Mouse (Mus musculus) bone marrow macrophage, adult 2 months (primary cell): Measurements from ENCODE around the gene Asb15. TPM values are rescaled to one million over a fixed set of nuclear protein-coding genes. Genes with fewer than 3 reads are reported as not detected.

Experiments
- H3K27ac ChIP-seq: 2 replicates; pipeline ENCODE4 v1.5.1; 2012; ENCODE audit warnings: low read depth, low read length; ENCODE audit not compliant: insufficient read depth
- H3K4me1 ChIP-seq: 2 replicates; pipeline ENCODE4 v1.6.1; 2012; ENCODE audit warnings: low read length; ENCODE audit not compliant: control insufficient read depth, insufficient read depth
- H3K4me3 ChIP-seq: 2 replicates; pipeline ENCODE4 v1.5.1; 2012; ENCODE audit warnings: mild to moderate bottlenecking, low read length, moderate library complexity; ENCODE audit not compliant: insufficient read depth
- CTCF ChIP-seq: IDR thresholded peaks from 2 replicates; pipeline ENCODE4 v1.5.1; 2012; ENCODE audit warnings: low read depth, mild to moderate bottlenecking, low read length, moderate library complexity
- POLR2A ChIP-seq: IDR thresholded peaks from 2 replicates; pipeline ENCODE4 v1.6.1; 2012; ENCODE audit warnings: mild to moderate bottlenecking, low read depth, low read length, borderline replicate concordance
- polyA plus RNA-seq: library from polyadenylated mRNA; stranded (reverse); fragments of >200 nt; gene quantifications from 2 replicates; pipeline ENCODE4 v1.2.4, GENCODE M21; 2012; ENCODE audit not compliant: missing spikeins, insufficient read depth, insufficient read length

Gene Asb15
- not detected in 2 replicates for polyA plus RNA-seq

- TF ChIP-seq POLR2A: no peak
- TF ChIP-seq CTCF: no peak
These were observed at the start of gene Asb15 for GRCm38 (mm10) chr6:24528064-24528243. Gene Asb15 (plus strand): TSS chr6:24528144.

GRCm38 (mm10) chr6:24486530-24486929 lies 41.4 kb upstream of the Asb15 start:
- TF ChIP-seq CTCF (no peak), POLR2A (no peak)
- H3K4me3 ChIP-seq: no peak overlapping the region
- H3K27ac ChIP-seq: no peak overlapping the region
- no peaks in the 10 kb centered on the region for H3K4me1 ChIP-seq

More at GRCm38 (mm10) chr6:24528064-24528243, at the start of gene Asb15:
- Histone ChIP-seq H3K4me1 (peaks cover 14% of the 10 kb centered on the region), H3K4me3 (peak within 1 kb of the TSS; percentile 67), H3K27ac (0 out of 2 replicates have a peak within 1 kb of the TSS, but pooled peaks have one; percentile 12)

GRCm38 (mm10) chr6:24490341-24490740 lies 37.6 kb upstream of the Asb15 start:
- TF ChIP-seq CTCF (no peak), POLR2A (no peak)
- H3K4me1 ChIP-seq: no peaks in the 10 kb centered on the region
- H3K4me3 ChIP-seq: no peak overlapping the region
- no peak overlapping the region for H3K27ac ChIP-seq

GRCm38 (mm10) chr6:24504141-24504540 lies 23.8 kb upstream of the Asb15 start:
- Histone ChIP-seq H3K4me1 (no peaks in the 10 kb centered on the region), H3K27ac (no peak overlapping the region), H3K4me3 (no peak overlapping the region)
- TF ChIP-seq CTCF (no peak), POLR2A (no peak)

- TF ChIP-seq POLR2A (no peak), CTCF (no peak)
- Histone ChIP-seq H3K4me1 (no peaks in the 10 kb centered on the region), H3K27ac (no peak within 1 kb of the TSS), H3K4me3 (no peak within 1 kb of the TSS)
These were observed 13.2 kb upstream of the Asb15 start, which contains the start of gene Iqub for GRCm38 (mm10) chr6:24514552-24515284. Gene Iqub (minus strand): TSS chr6:24515067.

- Histone ChIP-seq H3K4me1 (no peaks in the 10 kb centered on the region), H3K27ac (no peak overlapping the region)
- TF ChIP-seq CTCF: no peak
- TF ChIP-seq POLR2A: no peak
These were observed 11.7 kb upstream of the Asb15 start for GRCm38 (mm10) chr6:24516197-24516596.

GRCm38 (mm10) chr6:24525705-24526104 lies 2.2 kb upstream of the Asb15 start:
- Histone ChIP-seq H3K27ac (no peak overlapping the region), H3K4me3 (no peak overlapping the region), H3K4me1 (peaks cover 10% of the 10 kb centered on the region)
- TF ChIP-seq POLR2A: no peak

More at GRCm38 (mm10) chr6:24516197-24516596, 11.7 kb upstream of the Asb15 start:
- no peak overlapping the region for H3K4me3 ChIP-seq

- no peak for TF ChIP-seq CTCF
- no peak for TF ChIP-seq POLR2A
- Histone ChIP-seq H3K27ac (0 out of 2 replicates have a peak within 1 kb of the TSS, but pooled peaks have one; percentile 12), H3K4me3 (peak within 1 kb of the TSS; percentile 67), H3K4me1 (peaks cover 14% of the 10 kb centered on the region)
These were observed 535 bp upstream of the Asb15 start, which contains the start of gene Ndufa5 for GRCm38 (mm10) chr6:24527155-24528063. Gene Ndufa5 (minus strand): TSS chr6:24528013.

GRCm38 (mm10) chr6:24530166-24530565 lies 2.2 kb downstream of the Asb15 start:
- no peak for TF ChIP-seq CTCF
- no peak for TF ChIP-seq POLR2A

GRCm38 (mm10) chr6:24530711-24531420 lies 2.9 kb downstream of the Asb15 start:
- TF ChIP-seq CTCF (no peak), POLR2A (no peak)
- Histone ChIP-seq H3K4me3 (no peak overlapping the region), H3K4me1 (peaks cover 14% of the 10 kb centered on the region), H3K27ac (no peak overlapping the region)

More at GRCm38 (mm10) chr6:24530166-24530565, 2.2 kb downstream of the Asb15 start:
- Histone ChIP-seq H3K4me1 (peaks cover 14% of the 10 kb centered on the region), H3K4me3 (no peak overlapping the region), H3K27ac (no peak overlapping the region)
